Mouse (Mus musculus) liver, adult 2 months (tissue): ENCODE results near the gene Sos1. TPM values are rescaled to one million over a fixed set of nuclear protein-coding genes. Genes with fewer than 3 reads are reported as not detected.

Source experiments
- DNase-seq: peaks from one replicate; pipeline ENCODE4 v3.0.0-alpha.2; 2011; ENCODE audit warnings: low read depth, low spot score; ENCODE audit errors: extremely low read depth
- H3K27ac ChIP-seq: fragments of 200-500 bp; replicated peaks from 2 replicates; pipeline ENCODE4 v1.5.1; 2012; ENCODE audit warnings: low read depth, mild to moderate bottlenecking, control low read depth, inconsistent platforms, low read length; ENCODE audit not compliant: insufficient read depth
- H3K27me3 ChIP-seq: fragments of 200-500 bp; 2 replicates; pipeline ENCODE4 v1.6.1; 2012; ENCODE audit warnings: mild to moderate bottlenecking, moderate library complexity, low read length, inconsistent platforms; ENCODE audit not compliant: control insufficient read depth, insufficient read depth
- H3K36me3 ChIP-seq: fragments of 200-500 bp; 2 replicates; pipeline ENCODE4 v1.6.1; 2012; ENCODE audit warnings: low read length, inconsistent platforms; ENCODE audit not compliant: control insufficient read depth, insufficient read depth
- H3K4me1 ChIP-seq: fragments of 200-500 bp; 2 replicates; pipeline ENCODE4 v1.6.1; 2011; ENCODE audit warnings: low read length; ENCODE audit not compliant: control insufficient read depth, insufficient read depth
- H3K4me3 ChIP-seq: fragments of 200-500 bp; 2 replicates; pipeline ENCODE4 v1.5.1; 2011; ENCODE audit warnings: low read depth, mild to moderate bottlenecking, control low read depth, low read length, moderate library complexity; ENCODE audit not compliant: insufficient read depth
- H3K79me2 ChIP-seq: fragments of 200-500 bp; 2 replicates; pipeline ENCODE4 v1.6.1; 2012; ENCODE audit warnings: inconsistent platforms, mild to moderate bottlenecking, low read length, moderate library complexity; ENCODE audit not compliant: control insufficient read depth, insufficient read depth
- H3K9ac ChIP-seq: fragments of 200-500 bp; 2 replicates; pipeline ENCODE4 v1.6.1; 2012; ENCODE audit warnings: low read depth, mild to moderate bottlenecking, control low read depth, inconsistent platforms, low read length
- CTCF ChIP-seq: fragments of 200-500 bp; IDR thresholded peaks from 2 replicates; pipeline ENCODE4 v1.5.1; 2011; ENCODE audit warnings: low read depth, low read length, control low read depth
- POLR2A ChIP-seq: fragments of 200-500 bp; IDR thresholded peaks from 2 replicates; pipeline ENCODE4 v1.6.1; 2011; ENCODE audit warnings: low read length, control low read depth; ENCODE audit not compliant: insufficient read depth; ENCODE audit errors: extremely low read depth
- WGBS: fragments of 180-500 bp; shearing (Covaris S2); methylation state at CpG from one replicate; pipeline ENCODE4 v1.1.7; 2018; 5-methylcytosine and 5-hydroxymethylcytosine counted together
- polyA plus RNA-seq: library from polyadenylated mRNA; depleted of rRNA; stranded (reverse); fragments of >200 nt; gene quantifications from 2 replicates; pipeline ENCODE4 v1.2.3, GENCODE M21; 2012
- total RNA-seq: library from RNA; depleted of rRNA; stranded (reverse); fragments of >200 nt; gene quantifications from 2 replicates; pipeline ENCODE4 v1.2.3, GENCODE M21; 2014

The Sos1 gene
- total and polyA plus RNA-seq, 2 experiments, result 2.8 to 11.8 TPM

GRCm38 (mm10) chr17:80498600-80499268 is 18.5 kb upstream of the Sos1 start:
- no peak overlapping the region for H3K27ac ChIP-seq

DNA sequence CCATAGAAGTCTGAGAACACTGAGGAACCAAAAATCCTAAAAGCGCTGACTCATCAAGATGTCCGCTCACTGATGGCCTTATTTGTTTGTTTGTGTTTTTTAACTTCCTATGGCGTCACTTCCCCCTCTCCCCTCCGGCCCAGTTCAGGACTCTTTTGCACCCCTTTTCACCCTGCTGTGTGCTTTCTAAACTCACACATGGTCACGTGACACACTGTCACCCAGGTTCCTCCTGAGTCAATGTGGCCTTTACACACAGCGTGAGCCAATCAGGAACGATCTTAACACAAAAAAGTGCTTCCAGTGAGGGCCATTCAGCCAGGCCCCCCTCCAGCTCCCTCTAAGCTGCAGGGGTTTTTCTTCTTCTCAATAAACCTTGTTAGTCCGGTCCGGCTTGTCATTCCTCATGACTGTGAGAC is 16.9 kb upstream of the Sos1 start:
- Histone ChIP-seq H3K36me3 (no peaks in the 10 kb centered on the region), H3K9ac (no peak overlapping the region), H3K27ac (no peak overlapping the region), H3K4me1 (peaks cover 2% of the 10 kb centered on the region; the same call in 1 of the 2 replicates), H3K27me3 (no peaks in the 10 kb centered on the region), H3K79me2 (no peaks in the 10 kb centered on the region), H3K4me3 (no peak overlapping the region)
- 91% methylated on average over 9 of the region's 9 CpGs for WGBS
- DNase-seq, result no peak
- TF ChIP-seq POLR2A, result no peak
- no peak for TF ChIP-seq CTCF

More at GRCm38 (mm10) chr17:80498600-80499268, 18.5 kb upstream of the Sos1 start:
- 86% methylated on average over 11 of the region's 11 CpGs for WGBS
- no peak for TF ChIP-seq CTCF
- TF ChIP-seq POLR2A, result no peak
- Histone ChIP-seq H3K79me2 (no peaks in the 10 kb centered on the region), H3K4me3 (no peak overlapping the region), H3K27me3 (no peaks in the 10 kb centered on the region), H3K36me3 (no peaks in the 10 kb centered on the region), H3K4me1 (no peaks in the 10 kb centered on the region), H3K9ac (no peak overlapping the region)
- DNase-seq, result no peak

DNA sequence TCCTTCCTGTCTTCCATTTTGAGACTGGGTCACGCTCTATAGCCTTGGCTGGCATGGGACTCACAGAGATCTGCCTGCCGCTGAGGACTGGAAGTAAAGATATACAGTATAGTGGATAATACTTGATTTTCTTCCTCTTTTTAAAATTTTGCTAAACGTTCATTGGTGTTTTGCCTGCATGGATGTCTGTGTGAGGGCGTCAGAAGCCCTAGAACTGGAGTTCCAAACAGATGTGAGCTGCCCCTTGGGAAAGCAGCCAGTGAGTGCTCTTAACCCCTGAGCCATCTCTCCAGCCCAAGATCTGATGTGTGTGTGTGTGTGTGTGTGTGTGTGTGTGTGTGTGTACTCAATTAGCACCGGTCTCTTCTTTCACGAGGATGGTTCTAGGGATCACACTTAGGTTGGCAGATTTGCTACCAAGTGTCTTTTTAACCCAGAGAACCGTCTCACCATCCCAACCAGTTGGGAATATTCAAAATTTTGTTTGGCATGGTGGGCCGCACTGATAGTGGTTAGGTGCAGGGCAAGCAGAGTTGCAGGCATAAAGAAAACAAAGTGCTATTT is 16.4 kb upstream of the Sos1 start:
- Histone ChIP-seq H3K9ac (no peak overlapping the region), H3K4me1 (peaks cover 3% of the 10 kb centered on the region; the same call in 1 of the 2 replicates), H3K79me2 (no peaks in the 10 kb centered on the region), H3K36me3 (no peaks in the 10 kb centered on the region), H3K27ac (no peak overlapping the region), H3K4me3 (no peak overlapping the region), H3K27me3 (no peaks in the 10 kb centered on the region)
- no peak for DNase-seq
- no peak for TF ChIP-seq CTCF
- TF ChIP-seq POLR2A, result no peak
- 90% methylated on average over 8 of the region's 8 CpGs for WGBS

GRCm38 (mm10) chr17:80496185-80496584 is 15.9 kb upstream of the Sos1 start:
- Histone ChIP-seq H3K27me3 (no peaks in the 10 kb centered on the region), H3K27ac (no peak overlapping the region), H3K79me2 (no peaks in the 10 kb centered on the region), H3K4me3 (no peak overlapping the region), H3K36me3 (no peaks in the 10 kb centered on the region), H3K9ac (no peak overlapping the region), H3K4me1 (peaks cover 7% of the 10 kb centered on the region; the same call in 1 of the 2 replicates)
- TF ChIP-seq CTCF (no peak), POLR2A (no peak)
- no peak for DNase-seq
- WGBS, result 93% methylated on average over 6 of the region's 6 CpGs

- WGBS, result 31% methylated on average over 1 of the region's 1 CpGs
- peak; percentile 95 for DNase-seq
- no peaks in the 10 kb centered on the region for H3K27me3 ChIP-seq
- TF ChIP-seq POLR2A (no peak), CTCF (no peak)
- peaks cover 7% of the 10 kb centered on the region; the same call in 1 of the 2 replicates for H3K4me1 ChIP-seq
- H3K9ac ChIP-seq, result no peak overlapping the region
- H3K79me2 ChIP-seq, result no peaks in the 10 kb centered on the region
- H3K36me3 ChIP-seq, result no peaks in the 10 kb centered on the region
- H3K27ac ChIP-seq, result no peak overlapping the region
- H3K4me3 ChIP-seq, result peak overlapping the region; percentile 60; the same call in 1 of the 2 replicates
These were observed 13.6 kb upstream of the Sos1 start for GRCm38 (mm10) chr17:80493891-80494290.

GRCm38 (mm10) chr17:80492811-80493210 is 12.6 kb upstream of the Sos1 start:
- H3K36me3 ChIP-seq, result no peaks in the 10 kb centered on the region
- no peak overlapping the region; the same call in 1 of the 2 replicates for H3K27ac ChIP-seq
- no peaks in the 10 kb centered on the region for H3K79me2 ChIP-seq
- H3K27me3 ChIP-seq, result no peaks in the 10 kb centered on the region
- peaks cover 7% of the 10 kb centered on the region; the same call in 1 of the 2 replicates for H3K4me1 ChIP-seq
- 21% methylated on average over 4 of the region's 4 CpGs for WGBS
- no peak for TF ChIP-seq POLR2A
- no peak for TF ChIP-seq CTCF
- no peak overlapping the region for H3K4me3 ChIP-seq
- peak; percentile 77 for DNase-seq
- H3K9ac ChIP-seq, result no peak overlapping the region
